Comparison of ENCODE assay signal across 9 mouse cellular contexts in the genomic region with DNA sequence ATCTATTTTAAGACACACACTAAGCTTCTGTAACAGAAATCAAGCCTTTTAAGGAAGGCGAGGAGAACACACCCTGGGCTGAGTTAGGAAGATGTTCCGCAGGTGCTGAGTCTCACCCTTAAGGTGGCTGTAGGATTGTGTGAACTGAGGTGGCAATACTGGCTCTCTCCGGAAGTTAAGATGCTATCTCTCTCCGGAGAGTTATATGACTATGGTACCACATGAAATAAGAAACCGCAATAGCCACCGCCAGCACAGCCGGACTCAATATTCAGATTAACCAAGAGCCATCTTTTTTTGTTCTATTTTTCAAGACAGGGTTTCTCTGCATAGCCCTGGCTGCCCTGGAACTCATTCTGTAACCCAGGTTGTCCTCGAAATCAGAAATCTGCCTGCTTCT. TPM values are rescaled to one million over a fixed set of nuclear protein-coding genes. Genes with fewer than 3 reads are reported as not detected.
DNase-seq lines count a peak whose midpoint lies in the region; ATAC-seq and TF ChIP-seq lines count a peak whose summit lies in the region.
"Had no signal": no experiment of that assay in that cellular context is flagged by ENCODE, and none has a peak within 500 bp of the region (broad histone marks: within the 10 kb centered on the region; RNA-seq: fewer than 3 reads in every experiment).

No protein-coding gene starts in this region.

- peak overlapping the region; percentile 54; the same call in 1 of the 2 replicates for H3K4me2 ChIP-seq in limb, embryonic 14.5 days (replicated peaks; ENCODE audit: low read depth, low read length, severe bottlenecking)
- peak overlapping the region; percentile 77 for H3K4me2 ChIP-seq in stomach, embryonic 15.5 days

- intact Hi-C loops in gastrocnemius, adult 2 months (cut with DNase I), result loop anchor here (2.0 kb wide), 1 partner anchor 15 kb away; no protein-coding TSS in a partner anchor

- peaks cover 23% of the 10 kb centered on the region for H3K4me1 ChIP-seq in limb, embryonic 14.5 days (ENCODE audit: control insufficient read depth, insufficient read depth, low read length)
- H3K4me1 ChIP-seq in stomach, embryonic 15.5 days, result peaks cover 20% of the 10 kb centered on the region

- H3K27ac ChIP-seq in gastrocnemius, adult 2 months, result peak overlapping the region; percentile 99; the same call in 1 of the 2 replicates
- no peak overlapping the region for H3K27ac ChIP-seq in limb, embryonic 14.5 days (replicated peaks; ENCODE audit: low read depth, low read length)
- H3K27ac ChIP-seq in stomach, embryonic 15.5 days, result no peak overlapping the region

- no peaks in the 10 kb centered on the region for H3K36me3 ChIP-seq in limb, embryonic 14.5 days (ENCODE audit: control insufficient read depth, insufficient read depth, low read length)
- H3K36me3 ChIP-seq in stomach, embryonic 15.5 days, result no peaks in the 10 kb centered on the region

- no peak for ATAC-seq in limb, embryonic 14.5 days (ENCODE audit: low FRiP score, low read depth)
- no peak for ATAC-seq in stomach, embryonic 15.5 days (ENCODE audit: insufficient read depth, low FRiP score, low read depth)

- no peaks in the 10 kb centered on the region for H3K9me3 ChIP-seq in limb, embryonic 14.5 days (ENCODE audit: control insufficient read depth, low read length)
- H3K9me3 ChIP-seq in stomach, embryonic 15.5 days, result no peaks in the 10 kb centered on the region

- 93% methylated on average over 8 of the region's 8 CpGs for WGBS in limb, embryonic 14.5 days
- whole genome bisulfite sequencing in stomach, embryonic 15.5 days, result 87% methylated on average over 8 of the region's 8 CpGs

- peak overlapping the region; percentile 92 for H3K4me3 ChIP-seq in gastrocnemius, adult 2 months
- no peak overlapping the region for H3K4me3 ChIP-seq in limb, embryonic 14.5 days (replicated peaks; ENCODE audit: low read length)
- H3K4me3 ChIP-seq in stomach, embryonic 15.5 days (replicated peaks), result no peak overlapping the region; the same call in 1 of the 2 replicates

- no peak for TF ChIP-seq CTCF in gastrocnemius, adult 2 months (IDR thresholded peaks at IDR 0.05)

- DNase-seq in gastrocnemius, adult 2 months, result no peak
- no peak for DNase-seq in gastrocnemius, postnatal 4 days (ENCODE audit: low spot score in 2 of 2)
- peak; percentile 20 for DNase-seq in thymus, postnatal 14 days
- no peak for DNase-seq in thymus, postnatal 10 days (ENCODE audit: low spot score in 2 of 2)
- no peak for DNase-seq in limb, embryonic 14.5 days (ENCODE audit: low spot score)
- DNase-seq in frontal cortex, postnatal 25 days (ENCODE audit: low spot score in 2 of 2), result no peak
- no peak for DNase-seq in spleen, adult 18-20 months
- DNase-seq: kidney, postnatal 14 days had no signal

- no peaks in the 10 kb centered on the region for H3K27me3 ChIP-seq in limb, embryonic 14.5 days (ENCODE audit: control insufficient read depth, insufficient read depth, low read length)
- H3K27me3 ChIP-seq in stomach, embryonic 15.5 days (replicated peaks), result no peaks in the 10 kb centered on the region

- no peak overlapping the region for H3K9ac ChIP-seq in limb, embryonic 14.5 days (ENCODE audit: low read depth, low read length, severe bottlenecking)
- H3K9ac ChIP-seq in stomach, embryonic 15.5 days, result no peak overlapping the region

- no peak for TF ChIP-seq POLR2A in limb, embryonic 14.5 days (IDR thresholded peaks at IDR 0.05; ENCODE audit: borderline replicate concordance, extremely low read depth, insufficient read depth, insufficient read length)

RNA-seq across cellular contexts. Expression of gene Aak1, which starts 1.5 kb away (rescaled TPM):
- 10 to 100 TPM; 32.0 to 44.5 TPM for total RNA-seq in gastrocnemius, adult 2 months (2021)
- 10 to 100 TPM; 57.9 to 69.9 TPM for total RNA-seq in gastrocnemius, postnatal 4 days (2021)
- polyA plus RNA-seq in limb, embryonic 14.5 days (2012; rRNA removed), result 24.7 and 27.4 TPM in 2 replicates
- polyA plus RNA-seq in limb, embryonic 14.5 days (2014; fragmentation: Nextera tagmentation; extraction: Ambion mirVana), result 19.8 and 20.9 TPM in 2 replicates
- polyA plus RNA-seq in stomach, embryonic 15.5 days (2015; fragmentation: Nextera tagmentation; extraction: Ambion mirVana), result 13.8 and 17.8 TPM in 2 replicates

RNA-seq across cellular contexts. Expression of gene Anxa4, which starts 54.4 kb away (rescaled TPM):
- 10 to 100 TPM; 18.7 to 21.4 TPM for total RNA-seq in gastrocnemius, adult 2 months (2021)
- 10 to 100 TPM; 48.9 to 49.5 TPM for total RNA-seq in gastrocnemius, postnatal 4 days (2021)
- polyA plus RNA-seq in limb, embryonic 14.5 days (2012; rRNA removed), result 23.1 and 28.3 TPM in 2 replicates
- 45.6 and 50.5 TPM in 2 replicates for polyA plus RNA-seq in limb, embryonic 14.5 days (2014; fragmentation: Nextera tagmentation; extraction: Ambion mirVana)
- 137 and 160 TPM in 2 replicates for polyA plus RNA-seq in stomach, embryonic 15.5 days (2015; fragmentation: Nextera tagmentation; extraction: Ambion mirVana)
